ENCODE assay signal across 14 mouse cellular contexts in genomic region chr2:60703315-60703714, GRCm38 (mm10). TPM values are rescaled to one million over a fixed set of nuclear protein-coding genes. Genes with fewer than 3 reads are reported as not detected.
DNase-seq lines count a peak whose midpoint lies in the region; ATAC-seq lines count a peak whose summit lies in the region.
"Had no signal": no experiment of that assay in that cellular context is flagged by ENCODE, and none has a peak within 500 bp of the region (broad histone marks: within the 10 kb centered on the region; RNA-seq: fewer than 3 reads in every experiment).

No protein-coding gene starts in this region.

- no peak for DNase-seq in heart, adult 9 months (ENCODE audit: low spot score in 2 of 2)
- DNase-seq in kidney, postnatal 36 days, result peak; percentile 68 to 88
- DNase-seq in adrenal gland, adult 8-10 months, result no peak
- no peak for DNase-seq in left cerebral cortex, adult 11 months (ENCODE audit: low spot score)
- DNase-seq: cerebellum, adult 9-10 months had no signal

- no peaks in the 10 kb centered on the region for H3K27me3 ChIP-seq in heart, embryonic 12.5 days (replicated peaks)
- H3K27me3 ChIP-seq in intestine, embryonic 16.5 days (replicated peaks; ENCODE audit: control insufficient read depth, insufficient read depth, low read length), result no peaks in the 10 kb centered on the region
- H3K27me3 ChIP-seq in stomach, embryonic 14.5 days (ENCODE audit: control insufficient read depth, insufficient read depth, low read length), result no peaks in the 10 kb centered on the region
- H3K27me3 ChIP-seq in forebrain, embryonic 12.5 days, result no peaks in the 10 kb centered on the region
- H3K27me3 ChIP-seq: embryonic facial prominence, embryonic 15.5 days; hindbrain, embryonic 15.5 days had no signal

- no peak overlapping the region for H3K9ac ChIP-seq in heart, embryonic 12.5 days
- H3K9ac ChIP-seq in intestine, embryonic 16.5 days (ENCODE audit: low read depth, low read length), result no peak overlapping the region
- H3K9ac ChIP-seq in stomach, embryonic 14.5 days (replicated peaks; ENCODE audit: low read depth, low read length), result no peak overlapping the region
- H3K9ac ChIP-seq in forebrain, embryonic 12.5 days, result no peak overlapping the region
- H3K9ac ChIP-seq: embryonic facial prominence, embryonic 15.5 days; hindbrain, embryonic 15.5 days had no signal

- peak; percentile 54 for ATAC-seq in heart, embryonic 12.5 days (ENCODE audit: insufficient number of reproducible peaks, low FRiP score)
- ATAC-seq in intestine, embryonic 16.5 days, result peak; percentile 96
- ATAC-seq in stomach, embryonic 14.5 days (ENCODE audit: insufficient number of reproducible peaks, insufficient read depth, low FRiP score, low read depth), result peak; percentile 91
- no peak for ATAC-seq in forebrain, embryonic 12.5 days (ENCODE audit: low FRiP score)
- ATAC-seq: CD4-positive, CD25-positive, alpha-beta regulatory T cell, adult 4 months had no signal

- WGBS in heart, embryonic 12.5 days, result 6% methylated on average over 4 of the region's 4 CpGs
- WGBS in intestine, embryonic 16.5 days, result 39% methylated on average over 4 of the region's 4 CpGs
- WGBS in stomach, embryonic 14.5 days, result 30% methylated on average over 4 of the region's 4 CpGs
- WGBS in forebrain, embryonic 12.5 days, result 74% methylated on average over 4 of the region's 4 CpGs

- H3K27ac ChIP-seq in heart, embryonic 12.5 days (ENCODE audit: poor library complexity, severe bottlenecking), result peak overlapping the region; percentile 82
- peak overlapping the region; percentile 70 for H3K27ac ChIP-seq in intestine, embryonic 16.5 days (ENCODE audit: low read length)
- H3K27ac ChIP-seq in stomach, embryonic 14.5 days (ENCODE audit: low read length), result peak overlapping the region; percentile 73
- no peak overlapping the region for H3K27ac ChIP-seq in forebrain, embryonic 12.5 days
- H3K27ac ChIP-seq: embryonic facial prominence, embryonic 15.5 days; hindbrain, embryonic 15.5 days; macrophage had no signal

- H3K4me1 ChIP-seq in heart, embryonic 12.5 days (replicated peaks), result peaks cover 37% of the 10 kb centered on the region
- H3K4me1 ChIP-seq in intestine, embryonic 16.5 days (ENCODE audit: control insufficient read depth, insufficient read depth, low read length), result peaks cover 10% of the 10 kb centered on the region
- H3K4me1 ChIP-seq in stomach, embryonic 14.5 days (ENCODE audit: control insufficient read depth, insufficient read depth, low read length), result peaks cover 4% of the 10 kb centered on the region; the same call in 1 of the 2 replicates
- peaks cover 1% of the 10 kb centered on the region for H3K4me1 ChIP-seq in forebrain, embryonic 12.5 days
- H3K4me1 ChIP-seq: hindbrain, embryonic 15.5 days had no signal

- no peaks in the 10 kb centered on the region for H3K9me3 ChIP-seq in heart, embryonic 12.5 days (replicated peaks)
- H3K9me3 ChIP-seq in intestine, embryonic 16.5 days (ENCODE audit: control insufficient read depth, low read length), result no peaks in the 10 kb centered on the region
- H3K9me3 ChIP-seq in stomach, embryonic 14.5 days (ENCODE audit: control insufficient read depth, low read depth, low read length), result no peaks in the 10 kb centered on the region
- no peaks in the 10 kb centered on the region for H3K9me3 ChIP-seq in forebrain, embryonic 12.5 days
- H3K9me3 ChIP-seq: embryonic facial prominence, embryonic 15.5 days; hindbrain, embryonic 15.5 days had no signal

- H3K4me2 ChIP-seq in heart, embryonic 12.5 days, result peak overlapping the region; percentile 24
- H3K4me2 ChIP-seq in intestine, embryonic 16.5 days (ENCODE audit: low read depth, low read length), result peak overlapping the region; percentile 9; the same call in 1 of the 2 replicates
- H3K4me2 ChIP-seq in stomach, embryonic 14.5 days (replicated peaks; ENCODE audit: low read depth, low read length), result no peak overlapping the region
- H3K4me2 ChIP-seq in forebrain, embryonic 12.5 days, result no peak overlapping the region
- H3K4me2 ChIP-seq: embryonic facial prominence, embryonic 15.5 days; hindbrain, embryonic 15.5 days had no signal

- H3K4me3 ChIP-seq in heart, embryonic 12.5 days, result no peak overlapping the region
- no peak overlapping the region for H3K4me3 ChIP-seq in intestine, embryonic 16.5 days (ENCODE audit: low read length)
- H3K4me3 ChIP-seq in stomach, embryonic 14.5 days (ENCODE audit: low read depth, low read length), result no peak overlapping the region
- H3K4me3 ChIP-seq in forebrain, embryonic 12.5 days (replicated peaks), result no peak overlapping the region
- H3K4me3 ChIP-seq: embryonic facial prominence, embryonic 15.5 days; hindbrain, embryonic 15.5 days had no signal

- H3K36me3 ChIP-seq in heart, embryonic 12.5 days, result no peaks in the 10 kb centered on the region
- H3K36me3 ChIP-seq in intestine, embryonic 16.5 days (ENCODE audit: control insufficient read depth, insufficient read depth, low read length), result no peaks in the 10 kb centered on the region
- no peaks in the 10 kb centered on the region for H3K36me3 ChIP-seq in stomach, embryonic 14.5 days (ENCODE audit: control insufficient read depth, insufficient read depth, low read length)
- H3K36me3 ChIP-seq in forebrain, embryonic 12.5 days (replicated peaks), result no peaks in the 10 kb centered on the region
- H3K36me3 ChIP-seq: embryonic facial prominence, embryonic 15.5 days; hindbrain, embryonic 15.5 days had no signal

RNA-seq across cellular contexts. Expression of gene Itgb6, which starts 19.1 kb away (rescaled TPM):
- polyA plus RNA-seq in heart, embryonic 12.5 days (2016; fragmentation: Nextera tagmentation; extraction: Ambion mirVana), result 0.14 and 0.17 TPM in 2 replicates
- 11.4 and 12.6 TPM in 2 replicates for polyA plus RNA-seq in intestine, embryonic 16.5 days (2015; fragmentation: Nextera tagmentation; extraction: Ambion mirVana)
- polyA plus RNA-seq in stomach, embryonic 14.5 days (2014; fragmentation: Nextera tagmentation; extraction: Ambion mirVana), result 11.2 and 14.1 TPM in 2 replicates
- not detected for total RNA-seq in adrenal gland, adult 8-10 months (2022)
- 0.20 and 0.47 TPM in 2 replicates for polyA plus RNA-seq in forebrain, embryonic 12.5 days (2016; fragmentation: Nextera tagmentation; extraction: Ambion mirVana)
- polyA plus RNA-seq: hindbrain, embryonic 15.5 days; macrophage; spleen, adult 2 months had no signal

Comparison
In these comparisons a context has a peak if more than half of its experiments do, and no peak if none do; other contexts are left out.
1. H3K4me2 ChIP-seq: peak in heart, embryonic 12.5 days (single experiment) and intestine, embryonic 16.5 days (single experiment); none in stomach, embryonic 14.5 days (single experiment) and forebrain, embryonic 12.5 days (single experiment).
2. DNase-seq: peak in kidney, postnatal 36 days (2 of 2); none in heart, adult 9 months (0 of 2), adrenal gland, adult 8-10 months (single experiment) and left cerebral cortex, adult 11 months (single experiment).